Mouse (Mus musculus): ENCODE results near the gene Plin1.

DNA sequence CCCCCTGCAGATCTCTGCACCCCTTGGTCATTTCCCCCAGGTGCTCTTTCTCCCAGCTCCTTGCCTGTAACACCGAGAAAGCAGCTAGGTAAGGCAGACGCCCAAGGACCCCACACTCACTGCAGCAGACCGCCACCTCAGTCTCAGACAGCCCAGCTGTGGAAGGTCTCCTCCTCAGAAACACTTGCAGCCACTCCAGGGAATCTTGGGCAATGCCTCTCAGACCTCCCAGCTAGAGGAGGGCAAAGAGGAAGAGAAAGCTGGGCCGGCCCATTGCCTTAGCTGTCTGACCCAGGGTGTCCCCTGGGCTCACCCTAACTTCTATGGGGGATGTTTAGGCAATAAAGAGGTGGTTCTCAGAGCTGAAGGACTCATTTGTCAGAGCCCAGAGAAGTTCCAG lies at the start of gene Plin1:
- TF ChIP-seq CTCF (IDR thresholded peaks at IDR 0.05), result no peak
- no peak for TF ChIP-seq EP300 (IDR thresholded peaks at IDR 0.05)
